Mouse (Mus musculus) cerebellum, adult 9-10 months (tissue): ENCODE measurements at regions not wholly inside any gene's neighbourhood (a gene's known extent, or its start where the extent isn't known, plus 50 kb on each side); places are given as distances from the start of the nearest gene placed in this dataset.

Experiments
- DNase-seq: peaks from one replicate; pipeline ENCODE4 v3.0.0; 2022

DNA sequence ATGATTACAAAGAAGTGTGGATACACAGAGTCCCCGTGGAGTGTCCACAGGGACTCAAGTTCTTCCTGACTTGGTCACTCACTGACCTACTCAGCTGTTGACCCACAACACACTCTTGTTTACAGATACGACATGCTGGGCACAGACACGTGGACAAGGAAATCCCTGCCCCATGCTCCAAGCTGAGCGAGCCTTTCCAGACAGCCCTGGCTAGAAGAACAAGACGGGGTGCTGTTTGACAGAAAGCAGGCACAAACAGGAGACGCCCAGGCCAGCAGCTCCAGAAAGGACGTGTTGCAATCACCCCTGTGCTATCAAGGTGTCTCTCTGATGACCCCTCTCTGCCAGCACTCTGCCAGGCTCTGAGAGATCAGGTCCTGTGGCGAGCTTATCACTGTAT, 112.6 kb upstream of the Gm14444 start:
- DNase-seq: no peak

DNA sequence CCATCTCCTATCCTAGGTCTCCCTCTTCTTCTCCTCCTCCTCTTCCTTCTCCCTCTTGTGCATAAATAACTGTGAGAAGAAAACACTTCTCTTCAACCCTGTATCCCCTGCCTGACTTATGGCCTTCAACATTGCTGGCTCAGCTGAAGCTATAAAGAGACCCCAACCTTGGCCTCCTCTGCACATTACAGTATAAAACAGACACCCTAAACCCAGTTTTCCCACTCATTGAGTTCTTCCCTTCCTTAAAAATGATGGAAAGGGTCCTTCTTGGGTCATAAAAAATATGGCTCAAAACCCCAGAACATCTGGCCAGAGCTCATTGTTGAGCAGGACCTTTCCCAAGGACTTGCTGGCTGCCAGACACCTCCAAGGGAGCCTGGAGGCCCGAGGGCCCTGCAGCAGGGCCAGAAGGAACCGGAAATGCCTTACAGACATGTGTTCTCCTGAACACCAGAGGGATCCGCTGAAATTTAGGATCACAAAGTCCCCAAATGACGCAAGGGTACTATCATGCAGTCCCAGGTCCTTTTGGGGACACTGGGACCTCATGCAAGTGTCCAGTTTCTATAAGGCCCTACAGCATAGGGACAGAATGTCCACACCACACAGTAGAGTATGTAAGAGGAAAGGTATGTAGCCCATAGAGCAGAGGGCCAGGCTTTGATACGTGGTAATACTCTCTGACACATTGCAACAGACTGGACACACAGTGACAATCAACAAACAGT, 109.9 kb upstream of the Gm14444 start:
- no peak for DNase-seq

DNA sequence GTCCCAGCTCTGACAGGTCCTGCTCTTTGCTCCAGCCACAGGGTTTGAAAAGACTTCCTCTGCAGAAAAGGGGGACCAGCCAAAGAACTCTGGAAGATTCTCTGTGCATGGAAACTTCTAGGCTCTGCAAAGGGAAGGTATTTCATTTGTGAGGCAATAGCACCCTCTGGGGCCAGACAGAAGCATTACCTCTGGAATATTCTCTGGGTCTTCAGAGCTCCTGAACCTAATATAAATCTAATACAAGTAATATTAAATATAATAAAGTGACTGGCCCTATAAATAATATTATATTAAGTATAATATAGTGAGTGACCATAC, 109.4 kb upstream of the Gm14444 start:
- peak; percentile 28 for DNase-seq

DNA sequence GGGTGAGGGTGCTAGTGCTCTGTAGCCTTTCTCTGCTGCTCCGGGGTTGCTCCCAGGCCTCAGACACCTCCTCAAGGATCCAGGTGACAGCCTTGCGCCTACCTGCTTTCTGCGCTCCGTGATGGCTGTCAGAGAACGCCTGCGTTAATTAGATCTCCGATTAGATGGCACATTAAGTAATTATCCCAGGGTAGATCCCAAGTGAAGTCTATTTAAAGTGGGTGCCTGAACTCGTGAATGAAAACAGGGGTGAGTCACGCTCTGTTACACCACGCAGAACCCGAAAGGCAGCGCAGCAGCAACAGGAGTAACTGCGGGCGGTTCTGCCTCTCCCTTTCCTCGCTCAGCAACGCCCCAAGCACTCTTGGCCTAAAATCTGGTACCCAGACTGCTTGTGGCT, 108.2 kb upstream of the Gm14444 start:
- no peak for DNase-seq

DNA sequence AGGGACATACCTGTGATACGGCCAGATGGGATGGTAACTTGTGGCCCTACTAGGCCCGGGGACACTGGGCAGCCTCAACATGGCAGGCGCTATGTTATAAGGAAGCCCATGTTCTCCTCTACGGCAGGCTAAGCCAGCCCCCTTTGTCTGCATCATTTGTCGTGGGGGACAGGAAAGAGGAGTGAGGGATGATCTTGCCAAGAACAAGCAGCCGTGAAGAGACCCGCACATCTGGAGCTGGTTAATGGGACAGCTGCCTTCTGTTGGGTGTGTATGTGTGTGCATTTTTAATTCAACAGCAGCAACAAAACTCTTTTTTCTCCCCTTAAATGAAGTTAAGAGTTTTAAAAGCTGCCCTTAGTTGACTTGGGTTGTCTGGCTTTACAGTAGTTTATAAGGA, 106.4 kb upstream of the Gm14444 start:
- DNase-seq: no peak

DNA sequence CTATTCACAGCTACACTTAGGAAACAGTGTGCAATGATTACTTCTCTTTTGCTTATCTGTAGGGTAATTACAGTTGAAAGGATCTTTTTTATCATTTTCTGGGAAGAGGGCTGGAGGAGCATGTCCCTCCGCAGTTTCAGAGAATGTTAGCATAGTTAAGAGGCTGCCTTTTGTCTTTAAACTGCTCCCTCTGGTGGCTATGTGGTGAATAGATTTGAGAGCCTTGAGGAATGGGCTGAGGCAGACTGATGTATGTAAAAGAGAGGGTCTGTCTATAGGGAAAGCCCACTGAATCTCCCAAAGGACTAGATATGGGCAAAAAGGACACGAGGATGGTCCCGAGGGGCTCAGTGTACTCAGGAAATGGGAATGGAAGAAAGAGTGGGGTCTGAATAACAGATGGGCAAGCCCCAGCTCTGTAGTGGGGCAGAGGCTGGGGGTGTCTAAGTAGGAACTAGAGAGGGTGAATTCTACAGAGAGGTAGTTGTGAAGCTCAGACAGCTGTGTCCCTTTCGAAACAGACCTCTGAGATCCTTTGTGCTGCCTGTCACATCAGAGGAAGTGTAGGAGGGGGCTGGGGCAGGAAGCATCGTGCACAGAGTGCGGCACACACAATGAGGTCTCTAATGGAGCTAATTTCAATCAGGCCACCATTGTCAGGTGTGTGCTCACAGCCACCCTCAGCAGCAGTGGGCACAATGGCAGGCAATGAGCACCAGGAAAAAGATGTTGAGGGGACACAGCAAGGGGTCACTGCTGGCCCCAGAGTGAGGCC, 104.0 kb upstream of the Gm14444 start:
- DNase-seq: peak; percentile 18

DNA sequence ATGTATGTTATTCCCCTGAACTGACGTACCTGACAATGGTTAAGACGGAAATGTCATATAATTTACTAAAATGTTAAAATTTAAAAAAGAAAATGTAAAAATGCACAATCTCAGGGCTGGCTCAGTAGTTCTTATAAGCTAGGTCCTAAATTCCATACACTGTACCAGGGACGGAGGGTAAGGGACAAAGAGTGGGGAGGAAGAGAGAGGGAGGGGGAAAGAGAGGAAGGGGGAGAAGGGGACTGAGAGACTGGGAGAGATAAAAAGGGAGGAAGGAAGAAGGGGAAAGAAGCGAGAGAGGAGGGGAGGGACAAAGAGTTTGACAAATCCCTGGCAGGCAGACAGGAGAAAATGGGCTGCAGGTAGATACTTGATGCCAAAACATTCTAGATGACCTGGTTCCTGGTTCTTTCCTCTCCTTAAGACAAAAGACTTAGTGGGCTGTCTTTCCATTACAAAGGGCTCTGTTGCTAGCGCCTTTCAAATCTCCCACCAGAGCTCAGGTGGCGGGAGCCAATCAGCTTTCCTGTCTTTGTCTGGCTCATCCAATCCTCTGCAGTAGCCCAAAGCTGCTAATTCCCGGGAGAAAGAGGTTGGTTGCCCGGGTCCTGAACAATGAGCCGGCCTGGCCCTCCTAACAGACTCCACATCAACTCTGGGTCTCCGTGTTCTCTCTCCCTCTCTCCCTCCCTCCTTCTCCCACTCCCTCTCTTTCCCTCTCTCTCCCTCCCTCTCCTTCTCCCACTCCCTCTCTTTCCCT, 92.7 kb upstream of the Gm14444 start:
- no peak for DNase-seq

DNA sequence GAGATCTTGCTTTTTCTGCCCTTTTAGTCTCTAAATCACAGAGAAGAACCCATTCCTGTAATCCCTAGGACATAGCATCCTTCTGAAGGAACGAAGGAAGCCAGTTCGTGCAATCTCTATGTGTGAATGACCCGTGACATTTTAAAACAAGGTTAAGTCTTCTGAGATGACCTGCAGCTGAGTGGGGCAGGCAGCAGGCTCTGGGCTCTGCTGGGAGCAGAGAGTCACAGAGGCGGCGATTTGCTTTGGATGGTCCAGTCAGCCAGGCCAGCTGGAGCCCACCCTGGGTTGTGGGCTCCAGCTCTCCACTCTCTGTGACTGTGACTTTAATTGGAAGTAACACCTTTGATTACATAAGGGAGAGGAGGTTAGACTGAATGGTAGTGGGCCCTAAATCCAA, 92.1 kb upstream of the Gm14444 start:
- no peak for DNase-seq

DNA sequence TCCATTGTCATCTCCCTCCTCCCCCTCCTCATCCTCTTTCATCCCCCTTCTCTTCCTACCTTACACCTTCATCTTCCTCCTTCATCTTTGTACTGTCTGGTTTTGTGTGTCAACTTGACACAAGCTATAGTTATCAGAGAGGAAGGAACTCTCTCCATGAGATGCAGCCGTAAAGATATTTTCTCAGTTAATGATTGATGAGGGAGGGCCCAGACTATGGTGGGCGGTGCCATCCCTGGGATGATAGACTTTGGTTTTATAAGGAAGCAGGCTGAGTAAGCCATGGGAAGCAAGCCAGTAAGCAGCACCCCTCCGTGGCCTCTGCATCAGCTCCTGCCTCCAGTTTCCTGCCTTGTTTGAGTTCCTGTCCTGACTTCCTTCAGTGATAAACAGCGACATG, 87.8 kb upstream of the Gm14444 start:
- no peak for DNase-seq

DNA sequence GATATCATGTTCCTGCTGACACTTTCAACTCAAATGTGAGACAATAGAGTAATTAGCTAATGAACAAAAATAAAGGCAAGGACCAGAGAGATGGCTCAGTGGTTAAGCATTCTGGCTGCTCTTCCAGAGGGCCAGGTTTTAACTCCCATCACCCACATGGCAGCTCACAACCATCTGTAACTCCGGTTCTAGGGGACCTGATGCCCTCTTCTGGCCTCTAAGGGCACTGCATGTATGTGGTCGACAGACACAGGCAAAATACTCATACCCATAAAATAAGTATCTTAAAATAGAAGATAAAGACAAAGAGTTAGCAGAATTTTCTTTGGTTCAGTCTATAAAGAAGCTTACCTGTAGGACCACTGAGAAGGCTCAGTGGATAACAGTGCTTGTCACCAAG, 80.3 kb upstream of the Gm14444 start:
- DNase-seq: no peak

DNA sequence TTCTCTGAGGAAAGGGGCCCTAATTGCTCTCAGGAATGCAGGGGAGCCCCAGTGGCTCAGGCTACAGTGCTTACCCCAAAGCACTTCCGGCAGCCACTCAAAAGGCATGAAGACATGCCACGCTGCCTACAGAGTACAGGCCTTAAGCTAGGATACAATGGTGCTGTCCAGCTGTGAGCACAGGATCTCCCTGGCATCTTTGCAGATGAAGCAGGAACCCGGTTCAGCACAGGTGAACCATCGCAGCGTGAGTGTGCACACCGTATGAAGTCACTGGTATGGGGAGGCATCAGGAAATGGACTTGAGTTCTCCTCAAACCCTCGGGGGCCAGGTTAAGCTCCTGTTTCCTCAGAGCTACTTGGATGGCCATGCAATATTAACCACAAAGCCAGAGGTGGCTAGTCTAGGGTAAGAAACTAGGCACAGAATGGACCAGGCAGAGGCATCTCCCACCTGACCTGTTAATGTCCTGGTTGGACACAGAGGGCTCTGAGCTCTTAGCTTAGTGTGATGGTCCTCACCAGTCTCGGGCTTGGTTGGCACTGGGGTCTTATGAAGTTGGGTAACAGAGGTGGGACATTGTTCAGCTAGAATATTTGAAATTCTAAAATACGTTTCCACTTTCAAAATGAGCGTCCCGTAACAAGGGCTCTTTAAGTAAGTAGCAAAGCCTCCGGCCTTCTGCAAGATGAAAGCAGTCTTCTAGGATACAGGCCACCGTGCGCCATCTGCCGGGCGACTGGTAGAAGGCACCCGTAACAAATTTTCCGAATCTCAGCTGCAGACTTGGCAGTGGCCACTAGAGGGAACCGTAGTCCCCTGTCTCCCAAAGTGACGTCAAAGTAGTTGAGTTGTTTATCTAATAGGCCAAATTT, 77.7 kb upstream of the Gm14444 start:
- DNase-seq: peak; percentile 88

DNA sequence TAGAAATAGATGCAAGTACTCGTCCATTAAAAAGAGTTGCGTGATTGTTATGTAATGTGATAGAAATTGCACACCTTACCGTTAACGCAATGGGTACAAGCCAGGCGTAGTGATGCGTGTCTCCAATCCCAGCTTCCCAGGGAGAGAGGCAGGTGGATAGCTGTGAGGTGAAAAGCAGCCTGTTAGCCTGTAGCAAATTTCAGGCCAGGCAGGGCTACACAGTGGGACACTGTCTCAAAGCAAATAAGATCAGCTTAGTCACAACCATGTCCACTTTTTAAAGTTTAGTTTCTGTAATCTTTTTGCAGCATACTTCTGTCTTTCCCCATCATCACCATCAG, 77.1 kb upstream of the Gm14444 start:
- no peak for DNase-seq

DNA sequence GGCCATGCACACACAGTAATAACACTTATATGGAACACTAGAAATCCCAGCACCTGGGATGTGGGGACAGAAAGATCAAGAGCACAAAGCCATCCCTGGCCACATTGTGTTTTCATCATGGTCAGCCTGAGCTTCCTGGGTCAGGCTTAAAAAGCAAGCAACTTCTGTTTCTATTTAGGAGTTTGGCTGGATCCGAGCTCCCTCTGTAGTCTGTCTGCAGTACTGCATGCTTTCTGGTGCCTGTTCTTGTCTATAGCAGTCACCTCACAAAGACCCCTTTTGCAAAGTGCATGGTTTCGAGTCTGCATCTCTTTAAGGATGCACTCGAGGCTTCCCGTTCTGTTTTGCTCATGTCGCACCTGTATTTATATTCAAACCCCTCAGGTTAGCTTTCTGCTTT, 73.4 kb upstream of the Gm14444 start:
- DNase-seq: no peak

DNA sequence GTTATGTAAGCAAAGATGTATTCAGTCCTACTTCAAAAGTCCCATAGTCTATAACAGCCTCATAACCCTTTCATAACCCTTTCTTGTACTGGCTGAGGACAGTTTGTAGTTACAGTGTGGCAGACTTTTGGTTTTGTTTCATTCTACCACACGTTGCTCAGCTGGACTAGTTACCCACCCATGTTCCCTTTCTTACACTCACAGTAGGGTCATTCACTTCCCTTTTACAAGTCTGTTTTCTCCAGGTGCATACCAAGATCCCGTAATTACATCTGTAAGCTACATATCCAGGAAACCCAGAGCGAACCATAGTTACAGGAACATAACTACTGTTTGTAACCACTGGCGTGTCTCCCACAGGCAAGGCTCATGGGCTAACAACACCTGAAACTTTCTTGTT, 72.1 kb upstream of the Gm14444 start:
- DNase-seq: no peak

DNA sequence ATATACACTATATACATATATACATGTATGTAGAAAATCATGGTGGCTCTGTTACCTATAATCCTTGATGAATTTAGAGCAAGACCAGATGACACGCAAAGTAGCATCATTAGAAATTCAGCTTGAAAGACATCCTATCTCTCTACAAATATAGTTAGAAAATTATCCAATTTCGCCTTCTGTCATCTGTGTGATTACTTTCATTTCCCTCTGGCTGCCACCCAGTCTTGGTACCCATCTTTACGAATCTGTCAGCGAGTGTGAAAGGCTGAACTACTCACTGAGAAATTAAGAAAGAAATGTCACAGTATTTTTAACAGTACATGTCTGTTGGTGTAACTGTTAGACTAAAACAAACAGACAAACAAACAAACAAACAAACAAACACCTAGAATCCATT, 67.8 kb upstream of the Gm14444 start:
- DNase-seq: no peak

DNA sequence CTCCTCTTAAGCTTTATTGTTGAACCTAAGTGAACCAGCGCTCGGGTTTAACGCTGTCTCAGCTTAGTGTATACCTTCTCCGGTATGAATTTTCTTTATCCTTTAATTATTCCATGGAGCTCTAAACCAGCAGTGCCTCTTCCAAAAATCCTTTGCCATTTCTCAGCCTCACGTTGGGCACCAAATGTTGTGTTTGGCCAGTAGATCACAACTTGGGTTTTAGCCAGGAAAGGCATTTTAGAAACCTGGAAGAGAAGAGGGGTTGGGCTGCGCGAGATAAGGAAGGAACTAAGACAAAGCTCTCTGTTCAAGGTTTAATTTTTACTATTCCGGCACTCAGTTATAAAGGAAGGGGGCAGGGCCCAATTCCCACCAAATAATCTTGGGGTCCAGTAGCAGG, 61.9 kb upstream of the Gm14444 start:
- DNase-seq: peak; percentile 33
